Mouse (Mus musculus): Measurements from ENCODE around the gene H2-Ob. TPM values are rescaled to one million over a fixed set of nuclear protein-coding genes. Genes with fewer than 3 reads are reported as not detected.

Gene H2-Ob
- 1 to 10 TPM; 2.9 to 3.4 TPM for total RNA-seq (2023)

GRCm38 (mm10) chr17:34238706-34239105 is at the start of gene H2-Ob:
Gene H2-Ob (plus strand): TSS chr17:34238903.

GRCm38 (mm10) chr17:34196941-34197894 is 41.5 kb upstream of the H2-Ob start, which contains the start of gene Psmb8:
Gene Psmb8 (plus strand): TSS chr17:34197721.

DNA sequence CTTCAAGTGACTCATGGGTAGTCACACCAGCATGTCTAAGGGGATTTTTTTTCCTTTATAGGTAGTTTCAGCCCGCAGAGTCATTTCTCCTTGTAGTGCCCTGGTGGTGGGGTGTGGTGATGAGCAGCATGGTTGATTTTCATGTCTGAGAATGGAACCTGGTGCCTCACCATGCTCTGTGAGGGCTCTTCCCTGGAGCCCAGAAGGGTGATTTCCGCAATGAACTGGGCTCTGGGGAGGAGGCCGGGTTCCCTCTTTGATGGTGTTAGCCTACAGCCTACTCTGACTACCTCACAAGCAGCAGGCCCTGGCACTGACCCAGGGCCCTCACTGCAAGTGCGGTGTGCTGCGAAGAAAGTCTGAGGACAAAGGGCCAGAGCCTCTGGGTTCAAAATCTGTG is 35.3 kb upstream of the H2-Ob start, which contains the start of gene Tap2:
Gene Tap2 (plus strand): TSS at position 84 of the 400 bp plus-strand sequence.

GRCm38 (mm10) chr17:34257594-34258375 is 19.1 kb downstream of the H2-Ob start, which contains the start of gene H2-Ab1:
Gene H2-Ab1 (plus strand): TSS chr17:34257689.

GRCm38 (mm10) chr17:34287648-34288047 is 48.9 kb downstream of the H2-Ob start, which contains the start of gene H2-Aa:
Gene H2-Aa (minus strand): TSS chr17:34287823.

Other genes starting within 250 kb of the H2-Ob start
- 100 to 1,000 TPM; 950 to 982 TPM for gene H2-K1, start 238.6 kb upstream of the H2-Ob start, total RNA-seq (2023)
- gene Ring1, start 214.2 kb upstream of the H2-Ob start, total RNA-seq (2023) = 10 to 100 TPM; 13.7 to 14.8 TPM
- gene H2-Ke6, start 210.8 kb upstream of the H2-Ob start, total RNA-seq (2023) = 10 to 100 TPM; 69.5 to 70.9 TPM
- 10 to 100 TPM; 60.0 to 81.8 TPM for gene Slc39a7, start 207.2 kb upstream of the H2-Ob start, total RNA-seq (2023)
- gene Rxrb, start 207.1 kb upstream of the H2-Ob start, total RNA-seq (2023) = 10 to 100 TPM; 57.4 to 59.4 TPM
- 1 to 10 TPM; 4.2 to 7.9 TPM for gene Col11a2, start 199.5 kb upstream of the H2-Ob start, total RNA-seq (2023)
- gene H2-Oa, start 146.6 kb upstream of the H2-Ob start, total RNA-seq (2023) = 1 to 10 TPM; 1.5 to 1.8 TPM
- 10 to 100 TPM; 52.3 to 73.6 TPM for gene H2-DMa, start 119.4 kb upstream of the H2-Ob start, total RNA-seq (2023)
- 100 to 1,000 TPM; 173 to 194 TPM for gene Brd2, start 116.3 kb upstream of the H2-Ob start, total RNA-seq (2023)
- 10 to 100 TPM; 23.5 to 25.0 TPM for gene H2-DMb2, start 95.6 kb upstream of the H2-Ob start, total RNA-seq (2023)
- gene H2-DMb1, start 85.8 kb upstream of the H2-Ob start, total RNA-seq (2023) = 10 to 100 TPM; 34.0 to 36.4 TPM
- gene Tap1, start 51.4 kb upstream of the H2-Ob start, total RNA-seq (2023) = 10 to 100 TPM; 52.6 to 57.7 TPM
- gene Psmb9, start 51.1 kb upstream of the H2-Ob start, total RNA-seq (2023) = 10 to 100 TPM; 87.2 to 92.0 TPM
- 100 to 1,000 TPM in 1 of 2 experiments, 10 to 100 TPM in 1; 99.8 to 111 TPM for gene Psmb8, start 41.2 kb upstream of the H2-Ob start, total RNA-seq (2023)
- gene Tap2, start 35.4 kb upstream of the H2-Ob start, total RNA-seq (2023) = 10 to 100 TPM; 71.9 to 84.9 TPM
- 10 to 100 TPM; 45.1 to 87.0 TPM for gene H2-Ab1, start 18.8 kb downstream of the H2-Ob start, total RNA-seq (2023)
- 10 to 100 TPM; 40.3 to 76.5 TPM for gene H2-Aa, start 48.9 kb downstream of the H2-Ob start, total RNA-seq (2023)
- gene H2-Eb1, start 67.0 kb downstream of the H2-Ob start, total RNA-seq (2023) = 10 to 100 TPM; 19.5 to 42.5 TPM
- under 1 TPM; 0.09 to 0.13 TPM for gene H2-Eb2, start 86.8 kb downstream of the H2-Ob start, total RNA-seq (2023)
- gene Btnl2, start 115.9 kb downstream of the H2-Ob start, total RNA-seq (2023) = 1 to 10 TPM; 3.3 TPM
- not detected for gene Btnl1, start 138.2 kb downstream of the H2-Ob start, total RNA-seq (2023)
- under 1 TPM; 0.57 to 0.69 TPM for gene BC051142, start 159.9 kb downstream of the H2-Ob start, total RNA-seq (2023)
- gene Btnl4, start 238.4 kb downstream of the H2-Ob start, total RNA-seq (2023) = not detected

Data from neutrophil, adult 59 days (primary cell).